Mouse (Mus musculus) embryonic fibroblast, embryonic 13.5 days (primary cell): ENCODE results near the gene B430218F22Rik. TPM values are rescaled to one million over a fixed set of nuclear protein-coding genes. Genes with fewer than 3 reads are reported as not detected.

ENCODE experiments used
- H3K27ac ChIP-seq: 2 replicates; pipeline ENCODE4 v1.5.1; 2012; ENCODE audit warnings: low read length, control low read depth, inconsistent platforms; ENCODE audit not compliant: insufficient read depth
- H3K4me1 ChIP-seq: 2 replicates; pipeline ENCODE4 v1.6.1; 2011; ENCODE audit warnings: low read length; ENCODE audit not compliant: control insufficient read depth, insufficient read depth
- H3K4me3 ChIP-seq: 2 replicates; pipeline ENCODE4 v1.5.1; 2011; ENCODE audit warnings: mild to moderate bottlenecking, control low read depth, low read length; ENCODE audit not compliant: insufficient read depth
- CTCF ChIP-seq: IDR thresholded peaks from 2 replicates; pipeline ENCODE4 v1.5.1; 2011; ENCODE audit warnings: mild to moderate bottlenecking, control low read depth, low read length, moderate library complexity, borderline replicate concordance; ENCODE audit not compliant: insufficient read depth
- POLR2A ChIP-seq: IDR thresholded peaks from 2 replicates; pipeline ENCODE4 v1.6.1; 2011; ENCODE audit warnings: low read depth, mild to moderate bottlenecking, control low read depth, low read length, moderate library complexity
- polyA plus RNA-seq: library from polyadenylated mRNA; stranded (reverse); fragments of >200 nt; gene quantifications from 2 replicates; pipeline ENCODE4 v1.2.4, GENCODE M21; 2011; ENCODE audit warnings: low read depth; ENCODE audit not compliant: missing spikeins, insufficient read length

The B430218F22Rik gene
- polyA plus RNA-seq, 1 experiment, result not detected

DNA sequence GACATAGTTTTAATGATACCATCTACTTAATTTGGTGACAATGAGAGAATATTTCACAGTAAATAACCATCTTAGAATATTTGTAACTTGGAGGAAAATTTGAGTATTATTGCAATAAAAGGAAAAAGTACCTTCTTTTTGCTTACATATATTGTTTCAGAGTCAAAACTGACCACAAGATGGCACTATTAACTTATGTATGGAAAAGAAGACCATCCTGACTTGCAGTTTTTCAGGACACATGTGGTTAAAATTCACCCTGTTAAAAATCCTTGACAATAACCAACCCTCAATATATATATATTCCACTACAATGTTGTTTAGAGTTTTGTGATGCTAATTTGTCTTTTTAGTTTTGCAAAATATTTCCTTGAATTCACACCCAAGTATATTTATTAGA is 17.1 kb downstream of the B430218F22Rik start:
- Histone ChIP-seq H3K4me1 (no peaks in the 10 kb centered on the region), H3K4me3 (no peak overlapping the region), H3K27ac (no peak overlapping the region)
- TF ChIP-seq CTCF (no peak), POLR2A (no peak)

- Histone ChIP-seq H3K4me1 (no peaks in the 10 kb centered on the region), H3K4me3 (no peak overlapping the region), H3K27ac (no peak overlapping the region)
- TF ChIP-seq CTCF (no peak), POLR2A (no peak)
These were observed 25.0 kb downstream of the B430218F22Rik start for GRCm38 (mm10) chr13:118411297-118411992.

GRCm38 (mm10) chr13:118418163-118418562 is 31.7 kb downstream of the B430218F22Rik start:
- H3K4me1 ChIP-seq, result no peaks in the 10 kb centered on the region
- H3K4me3 ChIP-seq, result no peak overlapping the region
- H3K27ac ChIP-seq, result no peak overlapping the region
- TF ChIP-seq CTCF (no peak), POLR2A (no peak)

DNA sequence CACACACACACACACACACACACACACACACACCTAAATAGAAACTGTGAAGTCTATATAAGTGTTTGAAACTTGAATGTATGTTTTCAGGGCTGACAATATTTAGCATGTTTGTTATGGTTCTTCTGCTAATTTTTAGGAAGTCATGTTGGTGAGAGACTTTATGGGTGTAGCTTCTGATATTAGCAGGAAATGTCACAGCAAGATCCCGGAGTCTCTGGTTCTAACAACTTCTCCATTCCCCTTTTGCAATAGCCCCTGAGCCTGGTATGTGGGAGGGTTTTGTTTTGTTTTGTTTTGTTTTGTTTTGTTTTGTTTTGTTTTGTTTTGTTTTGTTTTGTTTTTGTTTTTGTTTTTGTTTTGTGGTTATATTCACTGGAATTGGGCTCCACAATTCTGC is 34.0 kb downstream of the B430218F22Rik start:
- Histone ChIP-seq H3K27ac (no peak overlapping the region), H3K4me3 (no peak overlapping the region), H3K4me1 (no peaks in the 10 kb centered on the region)
- no peak for TF ChIP-seq POLR2A

DNA sequence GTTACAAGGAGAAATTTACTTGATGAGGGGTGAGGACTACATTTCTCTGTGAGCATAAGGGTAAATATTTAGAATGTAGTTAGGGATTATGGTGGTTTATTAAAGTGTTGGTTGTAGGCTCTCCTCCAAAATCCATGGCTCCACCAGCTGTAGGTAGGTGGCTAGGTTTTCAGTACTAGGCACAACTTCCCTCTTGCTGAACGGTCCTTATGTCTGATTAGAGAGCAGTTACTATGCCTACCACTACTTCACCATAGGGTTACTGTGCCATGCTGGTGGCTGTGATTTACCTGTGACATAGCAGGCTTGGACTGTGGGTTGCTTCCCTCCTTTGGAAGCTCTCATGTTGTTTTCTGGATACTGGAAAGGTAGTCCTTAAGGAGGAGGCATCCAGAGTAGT is 34.4 kb downstream of the B430218F22Rik start:
- TF ChIP-seq CTCF (no peak), POLR2A (no peak)
- H3K4me1 ChIP-seq, result no peaks in the 10 kb centered on the region
- no peak overlapping the region for H3K4me3 ChIP-seq
- H3K27ac ChIP-seq, result no peak overlapping the region

Other genes with a start within 250 kb of the B430218F22Rik start
- gene Mrps30, start 622 bp downstream of the B430218F22Rik start, polyA plus RNA-seq, result 16.0 and 21.6 TPM in 2 replicates